Mouse (Mus musculus) kidney, adult 2 months (tissue): ENCODE measurements around the gene Gm815.

Experiments
- CTCF ChIP-seq: fragments of 200-500 bp; conservative IDR thresholded peaks from 2 replicates; pipeline ENCODE4 v1.5.1; 2011; ENCODE audit warnings: low read depth, mild to moderate bottlenecking, control low read depth, low read length, moderate library complexity, mixed read lengths; ENCODE audit not compliant: insufficient read depth, insufficient read length
- POLR2A ChIP-seq: fragments of 200-500 bp; IDR thresholded peaks from one replicate; pipeline ENCODE4 v1.6.1; 2011; ENCODE audit warnings: low read depth, low read length, control low read depth

DNA sequence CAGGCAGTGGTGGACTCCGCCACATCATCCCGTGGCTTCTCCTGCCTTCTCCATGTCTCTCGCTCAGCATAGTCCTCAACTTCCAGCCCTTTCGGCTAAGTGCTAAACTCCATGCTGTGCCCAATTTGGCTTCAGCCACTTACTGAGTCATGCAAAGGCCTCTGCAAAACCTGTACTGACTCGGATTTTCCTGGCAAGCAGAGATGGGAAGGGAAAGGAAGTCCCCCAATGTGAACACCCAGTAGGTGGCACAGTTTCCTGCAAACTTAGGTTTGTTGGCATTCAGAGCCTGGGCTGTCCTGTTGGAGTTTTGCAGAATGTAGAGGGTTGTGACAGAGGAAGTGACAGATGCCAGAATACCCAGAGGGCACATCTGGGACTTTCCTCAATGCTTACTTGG lies 7.2 kb downstream of the Gm815 start:
- TF ChIP-seq POLR2A (no peak), CTCF (no peak)
